Mouse (Mus musculus) heart, adult 2 months (tissue): Measurements from ENCODE around the gene A630023A22Rik.

ENCODE experiments used
- CTCF ChIP-seq: fragments of 200-600 bp; IDR thresholded peaks from 2 replicates; pipeline ENCODE4 v1.8.1; 2022; ENCODE audit warnings: antibody characterized with exemption, mild to moderate bottlenecking, moderate library complexity
- POLR2A ChIP-seq: fragments of 200-500 bp; IDR thresholded peaks from 2 replicates; pipeline ENCODE4 v1.6.1; 2011; ENCODE audit warnings: mild to moderate bottlenecking, low read depth, low read length, control low read depth; ENCODE audit not compliant: insufficient read depth

GRCm38 (mm10) chr14:34085731-34086130 lies 16.8 kb downstream of the A630023A22Rik start, which contains the start of gene Anxa8:
- TF ChIP-seq CTCF (no peak), POLR2A (no peak)
